Mouse (Mus musculus) MEL (cell line): ENCODE data around the gene Gpatch2l. TPM values are rescaled to one million over a fixed set of nuclear protein-coding genes. Genes with fewer than 3 reads are reported as not detected.

ENCODE experiments used
- DNase-seq: peaks from one replicate; pipeline ENCODE4 v3.0.0; 2011; ENCODE audit warnings: low read depth, low spot score
- H3K27ac ChIP-seq: 2 replicates; pipeline ENCODE4 v1.5.1; 2012; ENCODE audit warnings: low read depth, mild to moderate bottlenecking, control low read depth, low read length, moderate library complexity; ENCODE audit not compliant: control insufficient read depth
- H3K27me3 ChIP-seq, 2 experiments: fragments of 150-350 bp in 1 of 2; sonication (generic) in 1 of 2; 2 replicates each; pipeline ENCODE4 v1.6.1; 2012; ENCODE audit warnings: low read length in 2 of 2, mild to moderate bottlenecking in 2 of 2, improper control_type of control experiment in 1 of 2, moderate library complexity in 1 of 2; ENCODE audit not compliant: insufficient read depth in 2 of 2, control insufficient read depth in 1 of 2
- H3K36me3 ChIP-seq, 2 experiments: 2 replicates each; pipeline ENCODE4 v1.6.1; 2012 to 2014; ENCODE audit warnings: low read length in 2 of 2, improper control_type of control experiment in 1 of 2, inconsistent platforms in 1 of 2, mild to moderate bottlenecking in 1 of 2; ENCODE audit not compliant: insufficient read depth in 2 of 2, control insufficient read depth in 1 of 2
- H3K4me1 ChIP-seq, 2 experiments: fragments of 150-350 bp in 1 of 2; sonication (generic) in 1 of 2; 2 replicates each; pipeline ENCODE4 v1.6.1; 2012; ENCODE audit warnings: low read length in 2 of 2, improper control_type of control experiment in 1 of 2, mild to moderate bottlenecking in 1 of 2; ENCODE audit not compliant: insufficient read depth in 2 of 2, control insufficient read depth in 1 of 2
- H3K4me3 ChIP-seq, 2 experiments: fragments of 150-350 bp in 1 of 2; sonication (generic) in 1 of 2; 2 replicates each; pipeline ENCODE4 v1.5.1; 2012; ENCODE audit warnings: low read depth in 2 of 2, low read length in 2 of 2, mild to moderate bottlenecking in 2 of 2, moderate library complexity in 2 of 2, control low read depth in 1 of 2, improper control_type of control experiment in 1 of 2; ENCODE audit not compliant: control insufficient read depth in 1 of 2, insufficient read depth in 1 of 2
- H3K79me2 ChIP-seq: 2 replicates; pipeline ENCODE4 v1.6.1; 2012; ENCODE audit warnings: mild to moderate bottlenecking, low read length, moderate library complexity; ENCODE audit not compliant: control insufficient read depth, poor library complexity, insufficient read depth
- H3K9ac ChIP-seq: 2 replicates; pipeline ENCODE4 v1.6.1; 2012; ENCODE audit warnings: low read depth, mild to moderate bottlenecking, control low read depth, low read length, moderate library complexity; ENCODE audit not compliant: control insufficient read depth, poor library complexity, severe bottlenecking
- H3K9me3 ChIP-seq: fragments of 150-350 bp; sonication (generic); replicated peaks from 2 replicates; pipeline ENCODE4 v1.6.1; 2012; ENCODE audit warnings: mild to moderate bottlenecking, low read length, improper control_type of control experiment, moderate library complexity; ENCODE audit not compliant: insufficient read depth
- CHD1 ChIP-seq: IDR thresholded peaks from 2 replicates; pipeline ENCODE4 v1.6.1; 2012; ENCODE audit warnings: low read depth, mild to moderate bottlenecking, inconsistent platforms, low read length, improper control_type of control experiment
- CHD2 ChIP-seq: IDR thresholded peaks from 2 replicates; pipeline ENCODE4 v1.6.1; 2011; ENCODE audit warnings: low read length, improper control_type of control experiment
- ELF1 ChIP-seq: IDR thresholded peaks from 2 replicates; pipeline ENCODE4 v1.6.1; 2014; ENCODE audit warnings: low read depth, mild to moderate bottlenecking, inconsistent platforms, low read length, improper control_type of control experiment, moderate library complexity
- EP300 ChIP-seq, 2 experiments: IDR thresholded peaks; 2 replicates each; pipeline ENCODE4 v1.6.1; 2011; ENCODE audit warnings: improper control_type of control experiment in 2 of 2, low read length in 2 of 2, low read depth in 1 of 2, mild to moderate bottlenecking in 1 of 2
- ETS1 ChIP-seq: IDR thresholded peaks from 2 replicates; pipeline ENCODE4 v1.6.1; 2012; ENCODE audit warnings: low read depth, mild to moderate bottlenecking, inconsistent platforms, low read length, improper control_type of control experiment, moderate library complexity
- GABPA ChIP-seq: IDR thresholded peaks from 2 replicates; pipeline ENCODE4 v1.6.1; 2012; ENCODE audit warnings: low read depth, mild to moderate bottlenecking, inconsistent platforms, low read length, improper control_type of control experiment, moderate library complexity
- HCFC1 ChIP-seq: IDR thresholded peaks from 2 replicates; pipeline ENCODE4 v1.6.1; 2012; ENCODE audit warnings: low read depth, mild to moderate bottlenecking, inconsistent platforms, low read length, improper control_type of control experiment, moderate library complexity
- KAT2A ChIP-seq: conservative IDR thresholded peaks from 2 replicates; pipeline ENCODE4 v1.6.1; 2012; ENCODE audit warnings: low read depth, low read length, improper control_type of control experiment, inconsistent platforms
- MAFK ChIP-seq: IDR thresholded peaks from 2 replicates; pipeline ENCODE4 v1.6.1; 2011; ENCODE audit warnings: low read depth, mild to moderate bottlenecking, low read length, improper control_type of control experiment, borderline replicate concordance
- MAX ChIP-seq: IDR thresholded peaks from 2 replicates; pipeline ENCODE4 v1.6.1; 2011; ENCODE audit warnings: low read length, improper control_type of control experiment
- MYB ChIP-seq: IDR thresholded peaks from 2 replicates; pipeline ENCODE4 v1.6.1; 2011; ENCODE audit warnings: mild to moderate bottlenecking, low read depth, low read length, improper control_type of control experiment
- POLR2AphosphoS2 ChIP-seq: IDR thresholded peaks from 2 replicates; pipeline ENCODE4 v1.6.1; 2011; ENCODE audit warnings: low read length, improper control_type of control experiment
- POLR2AphosphoS5 ChIP-seq: IDR thresholded peaks from 2 replicates; pipeline ENCODE4 v1.6.1; 2012; ENCODE audit warnings: low read depth, borderline replicate concordance, mild to moderate bottlenecking, inconsistent platforms, low read length, moderate library complexity, mixed read lengths
- RAD21 ChIP-seq: IDR thresholded peaks from 2 replicates; pipeline ENCODE4 v1.6.1; 2011; ENCODE audit warnings: mild to moderate bottlenecking, low read depth, low read length, improper control_type of control experiment
- RCOR1 ChIP-seq: IDR thresholded peaks from 2 replicates; pipeline ENCODE4 v1.6.1; 2012; ENCODE audit warnings: low read depth, mild to moderate bottlenecking, inconsistent platforms, low read length, improper control_type of control experiment
- SMC3 ChIP-seq: IDR thresholded peaks from 2 replicates; pipeline ENCODE4 v1.6.1; 2011; ENCODE audit warnings: low read depth, low read length, improper control_type of control experiment
- TBP ChIP-seq: IDR thresholded peaks from 2 replicates; pipeline ENCODE4 v1.8.0; 2011; ENCODE audit warnings: low read depth, low read length, improper control_type of control experiment
- UBTF ChIP-seq: IDR thresholded peaks from 2 replicates; pipeline ENCODE4 v1.6.1; 2012; ENCODE audit warnings: low read depth, mild to moderate bottlenecking, inconsistent platforms, low read length, improper control_type of control experiment, moderate library complexity, borderline replicate concordance; ENCODE audit not compliant: insufficient read depth
- USF1 ChIP-seq: IDR thresholded peaks from 2 replicates; pipeline ENCODE4 v1.6.1; 2014; ENCODE audit warnings: low read depth, mild to moderate bottlenecking, inconsistent platforms, low read length, improper control_type of control experiment, moderate library complexity
- ZKSCAN1 ChIP-seq: IDR thresholded peaks from 2 replicates; pipeline ENCODE4 v1.6.1; 2012; ENCODE audit warnings: low read depth, mild to moderate bottlenecking, inconsistent platforms, low read length, improper control_type of control experiment, moderate library complexity
- ZMIZ1 ChIP-seq: IDR thresholded peaks from 2 replicates; pipeline ENCODE4 v1.6.1; 2012; ENCODE audit warnings: low read depth, mild to moderate bottlenecking, inconsistent platforms, low read length, improper control_type of control experiment, moderate library complexity
- polyA plus RNA-seq, 2 experiments: library from polyadenylated mRNA; stranded (reverse) in 1 of 2; unstranded in 1 of 2; fragments of >175 nt in 1 of 2; fragments of >200 nt in 1 of 2; gene quantifications; 2 replicates each; pipeline versions ENCODE4 v1.2.1 to v1.2.4; 2012; ENCODE audit warnings: low replicate concordance in 2 of 2, low read depth in 1 of 2; ENCODE audit not compliant: insufficient read length in 2 of 2, insufficient read depth in 1 of 2, missing spikeins in 1 of 2
- total RNA-seq: library from RNA; depleted of rRNA; stranded (reverse); fragments of 300-350 nt; gene quantifications from 2 replicates; pipeline ENCODE4 v1.2.3, GENCODE M21; 2012

Gpatch2l gene
- total and polyA plus RNA-seq, 3 experiments = 15.5 to 50.5 (median 18.6) TPM

GRCm38 (mm10) chr12:86242563-86242962, 905 bp downstream of the Gpatch2l start (continued):
- 0 out of 2 replicates have a peak, but pooled peaks have one; percentile 54 for TF ChIP-seq ZMIZ1
- TF ChIP-seq UBTF = no peak

- peaks cover 46% of the 10 kb centered on the region for H3K79me2 ChIP-seq
- TF ChIP-seq CHD2 = no peak
- no peak for TF ChIP-seq MYB
- H3K27ac ChIP-seq = no peak overlapping the region
- H3K9me3 ChIP-seq = no peaks in the 10 kb centered on the region
- no peak for DNase-seq
- H3K9ac ChIP-seq = no peak overlapping the region
- H3K36me3 ChIP-seq = peaks cover 12 to 27% of the 10 kb centered on the region in 2 experiments
- no peaks in the 10 kb centered on the region for H3K27me3 ChIP-seq
- H3K4me3 ChIP-seq = no peak overlapping the region
- H3K4me1 ChIP-seq = peaks cover 8 to 16% of the 10 kb centered on the region in 2 experiments; a peak in 3 of 4 replicates
Observed at GRCm38 (mm10) chr12:86243936-86244335, 2.3 kb downstream of the Gpatch2l start.

- H3K4me3 ChIP-seq = no peak overlapping the region
- TF ChIP-seq CHD1 (no peak), ELF1 (no peak), MAFK (no peak), SMC3 (no peak), EP300 (IDR thresholded peaks at IDR 0.05; ENCODE audit: low read depth in 1 of 2, low read length in 2 of 2) (no peak), RAD21 (no peak), MAX (no peak), ZKSCAN1 (no peak), USF1 (no peak), CHD2 (no peak), HCFC1 (no peak), GABPA (no peak), POLR2AphosphoS5 (no peak), POLR2AphosphoS2 (no peak), ZMIZ1 (no peak), TBP (no peak), UBTF (no peak), KAT2A (no peak), RCOR1 (no peak), ETS1 (no peak)
- no peak overlapping the region for H3K27ac ChIP-seq
- DNase-seq = no peak
- H3K9ac ChIP-seq = no peak overlapping the region
- no peaks in the 10 kb centered on the region for H3K27me3 ChIP-seq
- H3K9me3 ChIP-seq = no peaks in the 10 kb centered on the region
- H3K79me2 ChIP-seq = peaks cover 30% of the 10 kb centered on the region
- H3K4me1 ChIP-seq = peaks cover 4 to 10% of the 10 kb centered on the region in 2 experiments; a peak in 3 of 4 replicates
- peaks cover 8 to 20% of the 10 kb centered on the region in 2 experiments for H3K36me3 ChIP-seq
Observed at GRCm38 (mm10) chr12:86250183-86250582, 8.5 kb downstream of the Gpatch2l start.
